Mouse (Mus musculus) gastrocnemius, postnatal 4 days (tissue): ENCODE results near the gene Zfp120. TPM values are rescaled to one million over a fixed set of nuclear protein-coding genes. Genes with fewer than 3 reads are reported as not detected.
A peak's percentile ranks its signal among the peaks of the same experiment; 100 is the strongest.
"Not testable (repeated sequence)": the region's sequence is repeated elsewhere in the genome, so short reads cannot be mapped to it uniquely, and the experiment has no call there.

Experiments used
- DNase-seq, 2 experiments: peaks; one replicate each; pipeline ENCODE4 v3.0.0; 2021 to 2022; ENCODE audit warnings: low spot score in 2 of 2, mixed read lengths in 2 of 2
- long read RNA-seq, 2 experiments: library from polyadenylated mRNA; stranded (forward); transcript quantifications; one replicate each; pipeline ENCODE4 v2.0.0; 2021
- total RNA-seq, 2 experiments: library from RNA; stranded (reverse); gene quantifications; 2 replicates each; pipeline ENCODE4 v1.2.3; 2021

The Zfp120 gene
- total RNA-seq: 1 to 10 TPM; 7.5 to 9.0 TPM
- long read RNA-seq, experiment 1, full-length matches to known transcripts: 13 of 14 reads
- long read RNA-seq, experiment 1, partial matches to known transcripts: 0 of 14 reads
- long read RNA-seq, experiment 1, other reads (novel, unspliced or antisense): 1 of 14 reads
- long read RNA-seq, experiment 2, full-length matches to known transcripts: 14 of 16 reads
- long read RNA-seq, experiment 2, partial matches to known transcripts: 2 of 16 reads
- long read RNA-seq, experiment 2, other reads (novel, unspliced or antisense): 0 of 16 reads

- DNase-seq: peak; percentile 46 to 78
Measured at GRCm38 (mm10) chr2:150136435-150136897, at the start of gene Zfp120. TSS of gene Zfp120 (minus strand) at chr2:150136708.

- DNase-seq: not testable (repeated sequence)
Measured at GRCm38 (mm10) chr2:150181570-150181999, 45.1 kb upstream of the Zfp120 start, which contains the start of gene Gm14139. TSS of gene Gm14139 (plus strand) at chr2:150181755.

DNA sequence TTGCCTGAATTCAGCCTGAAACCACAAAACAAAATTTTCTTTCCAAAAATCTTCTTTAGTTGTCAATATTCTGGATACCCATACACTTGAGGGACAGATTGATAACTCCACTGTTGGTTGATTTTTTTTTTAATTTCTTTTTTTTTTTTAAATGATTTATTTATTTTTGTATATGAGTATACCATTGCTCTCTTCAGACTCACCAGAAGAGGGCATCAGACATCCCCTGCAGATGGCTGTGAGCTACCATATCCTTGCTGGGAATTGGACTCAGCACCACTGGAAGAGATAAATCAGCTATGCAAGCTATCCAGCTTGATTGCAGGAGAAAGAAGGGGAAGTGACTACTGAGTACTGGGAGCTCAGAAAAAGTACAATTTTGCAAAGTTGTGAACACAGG is 44.5 kb upstream of the Zfp120 start:
- DNase-seq: not testable (repeated sequence)

DNA sequence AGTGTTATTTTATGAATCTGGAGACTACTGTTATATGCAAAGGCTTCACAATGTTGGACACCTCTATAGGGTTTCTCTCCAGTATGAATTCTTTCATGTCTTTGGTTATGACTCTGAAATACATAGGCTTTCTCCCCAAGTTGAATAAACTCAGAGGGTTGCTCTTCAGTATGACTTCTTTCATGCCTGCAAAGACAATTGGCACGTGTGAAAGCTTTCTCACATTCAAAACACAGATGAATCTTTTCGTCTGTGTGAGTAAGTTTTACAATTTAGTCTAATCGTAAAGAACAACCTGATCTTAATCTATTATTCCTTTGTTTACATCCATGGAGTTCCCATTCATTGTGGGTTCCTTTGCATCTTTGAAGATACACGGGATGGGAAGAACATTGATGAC is 43.1 kb upstream of the Zfp120 start, which contains the start of gene Gm10770:
Gene Gm10770 (minus strand): TSS at position 101 of the 400 bp plus-strand sequence.
- DNase-seq: not testable (repeated sequence)

- no peak for DNase-seq
Measured at GRCm38 (mm10) chr2:150173833-150174232, 37.3 kb upstream of the Zfp120 start.

GRCm38 (mm10) chr2:150166703-150167102 is 30.2 kb upstream of the Zfp120 start:
- DNase-seq: no peak

DNA sequence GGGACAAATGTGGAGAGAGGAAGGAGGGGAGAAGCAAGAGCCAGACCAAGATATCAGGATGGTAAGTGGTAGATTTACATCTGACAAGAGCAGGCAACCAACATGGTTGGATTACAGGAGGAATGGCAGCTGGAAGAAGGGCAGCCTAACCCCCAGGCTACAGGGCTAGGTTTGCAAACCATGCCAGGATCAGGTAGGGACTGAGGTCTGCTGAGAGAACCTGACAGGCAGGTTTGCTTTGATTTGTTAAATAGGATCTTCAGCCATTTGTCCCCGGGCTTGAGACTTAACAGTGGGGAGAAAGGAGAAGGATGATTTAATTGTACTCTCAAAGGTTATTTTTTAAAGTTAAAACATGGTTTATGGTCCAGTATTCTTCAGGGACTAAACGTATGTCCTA is 3.7 kb downstream of the Zfp120 start:
- DNase-seq: no peak

DNA sequence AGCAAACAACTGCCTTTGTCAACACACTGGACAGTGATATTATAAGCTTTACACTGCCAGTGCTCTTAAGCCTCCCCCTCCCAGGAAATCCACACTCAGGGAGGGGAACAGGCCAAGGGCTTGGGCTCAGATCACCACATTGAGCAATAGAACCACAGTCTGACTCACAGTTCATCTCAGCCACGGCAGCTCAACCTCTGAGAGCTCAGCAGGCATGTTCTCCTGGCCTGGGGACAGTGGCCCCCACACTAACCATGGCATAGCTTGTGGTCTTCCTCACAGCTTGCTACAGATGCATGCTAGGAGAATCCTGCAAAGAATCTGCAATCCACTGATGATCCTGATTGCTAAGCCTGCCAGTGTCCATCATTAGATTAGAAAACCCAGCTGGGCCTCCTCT is 4.5 kb downstream of the Zfp120 start:
- DNase-seq: not testable (repeated sequence)

DNA sequence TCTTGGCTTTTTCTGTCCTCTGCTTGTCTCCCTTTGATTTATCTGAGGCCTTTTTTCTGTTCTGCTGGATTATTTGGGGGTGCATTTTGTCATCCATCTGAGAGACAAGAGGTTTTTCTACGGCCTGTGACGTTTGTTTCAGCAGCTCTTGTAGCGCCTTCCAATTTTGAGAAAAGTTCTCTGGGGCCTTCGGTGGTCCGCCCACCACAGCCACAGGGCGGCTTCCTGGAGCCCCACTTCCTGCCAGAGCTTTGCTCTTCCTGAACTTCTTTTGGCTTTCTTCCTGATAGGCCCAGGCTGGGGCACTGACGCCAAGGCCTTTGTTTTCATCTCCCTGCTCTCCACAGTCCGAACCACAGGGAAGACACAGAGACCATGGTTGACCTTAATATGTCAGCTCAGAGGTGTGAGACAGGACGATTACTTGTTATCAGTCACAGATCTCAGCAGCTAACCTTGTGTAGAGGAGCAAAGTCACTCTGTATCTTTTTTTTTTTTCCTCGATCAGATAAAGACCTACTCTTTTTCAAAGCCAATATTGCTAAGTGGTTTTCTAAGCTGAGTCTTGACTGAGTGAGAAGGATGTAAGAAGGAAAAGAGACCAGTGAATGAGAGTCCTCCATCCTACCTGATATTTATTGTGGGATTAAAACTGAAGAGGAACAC is 25.1 kb downstream of the Zfp120 start:
- DNase-seq: no peak

DNA sequence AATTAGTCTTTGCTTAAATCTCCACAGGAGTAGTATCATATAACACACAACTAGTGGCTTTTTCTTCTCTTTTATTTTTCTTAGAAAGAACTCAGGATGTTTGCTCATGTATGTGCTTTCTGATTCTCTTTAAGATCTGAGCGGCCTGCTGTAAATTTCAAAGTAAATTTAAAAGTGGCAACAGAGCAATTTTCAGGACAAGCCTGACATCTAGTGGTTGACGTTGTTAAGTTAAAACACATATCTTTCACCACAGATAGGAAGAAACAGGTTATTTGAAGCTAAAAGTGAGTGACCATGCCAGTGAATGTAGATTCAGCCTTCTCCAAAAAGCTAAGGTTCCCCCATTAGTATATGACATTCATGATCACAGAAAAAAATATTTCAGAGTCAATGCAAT is 36.9 kb downstream of the Zfp120 start:
- not testable (repeated sequence) for DNase-seq

Other genes with a start within 250 kb of the Zfp120 start
- gene Gm10770, start 43.0 kb upstream of the Zfp120 start, total RNA-seq: not detected
- not detected for gene Gm14139, start 45.0 kb upstream of the Zfp120 start, total RNA-seq
- 1 to 10 TPM; 5.2 to 6.0 TPM for gene Zfp937, start 81.4 kb upstream of the Zfp120 start, total RNA-seq
- 1 to 10 TPM; 5.0 to 5.8 TPM for gene Gm21994, start 118.9 kb upstream of the Zfp120 start, total RNA-seq
- under 1 TPM; 0.10 to 0.18 TPM for gene Gm14124, start 120.8 kb upstream of the Zfp120 start, total RNA-seq
- 1 to 10 TPM; 2.0 to 2.5 TPM for gene Gm10130, start 187.0 kb upstream of the Zfp120 start, total RNA-seq
- 1 to 10 TPM; 3.2 to 3.7 TPM for gene 3300002I08Rik, start 226.1 kb upstream of the Zfp120 start, total RNA-seq